Mouse (Mus musculus) heart, adult 18-20 months (tissue): ENCODE data around the gene Ulk3. TPM values are rescaled to one million over a fixed set of nuclear protein-coding genes. Genes with fewer than 3 reads are reported as not detected.

Source experiments
- DNase-seq, 2 experiments: peaks; one replicate each; pipeline ENCODE4 v3.0.0; 2021 to 2022; ENCODE audit warnings: mixed read lengths in 1 of 2
- long read RNA-seq, 2 experiments: library from polyadenylated mRNA; stranded (forward); transcript quantifications; one replicate each; pipeline ENCODE4 v2.0.0; 2021
- total RNA-seq, 2 experiments: library from RNA; stranded (reverse); gene quantifications; 2 replicates each; pipeline ENCODE4 v1.2.3; 2021

Gene Ulk3
- total RNA-seq = 1 to 10 TPM; 8.6 to 9.3 TPM
- long read RNA-seq, experiment 1, partial matches to known transcripts = 0 of 2 reads
- long read RNA-seq, experiment 1, other reads (novel, unspliced or antisense) = 1 of 2 reads
- long read RNA-seq, experiment 2, partial matches to known transcripts = 0 of 2 reads
- long read RNA-seq, experiment 2, other reads (novel, unspliced or antisense) = 1 of 2 reads

DNA sequence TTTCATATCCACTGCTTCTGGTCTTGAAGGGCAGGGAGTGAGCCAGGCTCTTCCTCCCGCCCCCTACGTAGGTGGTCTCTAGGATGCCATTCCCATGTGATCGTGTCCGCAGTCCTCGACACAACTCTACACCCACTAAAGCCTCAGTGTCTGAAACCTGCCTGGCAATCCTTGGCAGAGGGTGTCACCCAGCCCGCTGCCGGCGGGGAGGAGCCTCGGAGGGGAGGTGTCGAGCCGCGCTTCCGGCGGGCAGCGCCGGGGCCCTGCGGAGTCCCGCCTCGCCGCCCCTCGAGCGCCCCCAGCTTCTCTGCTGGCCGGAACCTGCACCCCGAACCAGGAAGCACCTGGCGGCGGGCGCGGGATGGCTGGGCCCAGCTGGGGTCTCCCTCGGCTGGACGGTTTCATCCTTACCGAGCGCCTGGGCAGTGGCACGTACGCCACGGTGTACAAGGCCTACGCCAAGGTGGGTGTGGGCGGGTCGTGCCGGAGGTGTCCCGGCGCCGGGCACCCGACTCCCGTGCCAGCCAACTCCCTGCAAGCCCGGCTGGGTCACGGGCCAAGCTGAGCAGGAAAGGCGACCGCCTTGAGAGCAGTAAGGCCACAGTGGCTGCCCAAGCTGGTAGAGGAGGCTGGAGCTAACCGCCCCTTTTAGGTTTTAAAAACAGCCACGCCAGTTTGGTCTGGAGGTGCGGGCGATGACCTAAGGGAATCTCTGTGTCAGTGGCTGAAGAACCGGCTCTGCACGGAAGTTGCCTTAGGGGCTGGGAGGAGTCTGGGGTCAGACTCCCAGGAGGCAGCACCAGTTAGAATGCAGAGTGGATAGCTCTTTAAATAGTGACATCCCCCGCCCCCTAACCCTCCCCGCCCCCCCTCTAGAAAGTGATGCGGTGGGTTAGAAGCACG, at the start of gene Ulk3:
Gene Ulk3, plus strand, starts transcription at position 229 of the 903 bp plus-strand sequence.
- DNase-seq = peak; percentile 85 to 90

DNA sequence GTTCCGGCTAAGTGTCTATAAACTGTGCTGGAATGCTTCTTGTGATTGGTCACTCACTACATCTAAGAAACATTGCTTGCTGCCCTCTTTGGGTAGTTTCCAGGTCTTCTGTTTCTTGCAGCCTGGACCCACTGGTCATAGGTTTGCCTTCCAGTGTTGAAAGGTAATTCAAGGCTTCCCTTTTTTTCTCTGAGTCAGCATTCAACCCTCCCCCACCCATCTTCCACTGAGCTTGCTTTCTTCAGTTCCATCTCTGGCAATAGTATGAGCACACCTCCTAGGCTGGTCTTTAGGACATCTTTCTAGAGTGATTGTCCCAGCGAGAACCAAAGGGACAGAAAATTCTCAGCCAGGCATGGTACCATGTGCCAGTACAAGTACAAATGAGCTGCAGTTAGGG, 49.7 kb upstream of the Ulk3 start:
- no peak for DNase-seq

DNA sequence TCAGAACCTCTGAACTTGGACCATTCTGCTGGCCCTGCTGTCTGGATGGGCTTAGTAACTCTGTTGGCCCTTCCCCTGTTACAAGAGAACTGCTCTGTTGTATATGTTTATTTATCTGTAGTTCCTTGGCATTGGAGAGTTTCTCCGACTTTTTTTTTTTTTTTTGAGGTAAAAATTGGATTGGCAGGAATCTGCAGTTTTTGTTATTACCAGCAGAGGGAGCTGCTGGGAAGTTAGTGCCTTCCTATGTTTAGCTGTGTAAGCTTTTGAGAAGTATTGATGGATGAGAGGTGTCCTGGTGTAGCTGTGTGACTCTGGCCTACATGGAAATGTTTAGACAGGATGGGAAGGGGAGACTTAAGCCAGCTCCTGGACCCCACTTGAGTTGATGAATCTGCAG, 47.9 kb upstream of the Ulk3 start:
- peak; percentile 60 to 77 for DNase-seq

DNA sequence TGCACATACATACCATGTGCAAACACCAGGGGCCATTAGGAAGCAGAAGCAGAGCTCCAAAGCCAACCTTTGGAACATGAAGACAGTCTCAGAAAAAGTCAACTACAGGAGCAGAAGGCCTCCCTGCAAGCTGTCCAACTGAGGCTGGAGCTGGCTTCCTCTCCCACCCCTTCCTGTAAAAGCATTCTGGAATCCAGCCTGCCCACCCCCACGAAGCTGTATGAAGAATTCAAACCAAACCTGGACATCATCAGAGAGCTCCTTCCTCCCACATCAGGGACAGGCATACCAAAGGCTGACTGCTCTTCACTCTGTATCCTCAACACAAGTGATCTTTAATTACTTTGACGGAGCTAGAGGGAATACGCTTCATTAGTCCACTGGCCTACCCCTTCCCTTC, 45.3 kb upstream of the Ulk3 start:
- no peak for DNase-seq

DNA sequence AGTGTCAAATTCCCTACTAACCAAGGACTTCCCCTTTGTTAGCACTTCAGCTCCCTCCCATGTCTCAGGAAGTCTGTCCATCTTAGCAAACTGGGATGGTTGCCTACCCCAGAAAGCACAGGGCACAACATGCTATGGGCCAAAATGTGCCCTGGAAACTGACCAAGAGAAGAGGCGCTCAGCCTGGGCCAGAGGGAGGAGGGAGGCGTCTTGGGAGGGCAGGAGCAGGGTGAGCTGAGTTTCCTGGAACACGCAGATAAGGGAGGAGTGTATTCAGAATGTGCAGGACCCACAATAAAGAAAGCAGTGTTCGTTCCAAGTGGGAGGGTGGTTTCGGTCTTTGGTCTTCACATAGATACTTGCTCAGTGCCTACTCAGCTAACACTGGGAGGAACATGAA, 42.0 kb upstream of the Ulk3 start:
- peak; percentile 78 to 90 for DNase-seq

DNA sequence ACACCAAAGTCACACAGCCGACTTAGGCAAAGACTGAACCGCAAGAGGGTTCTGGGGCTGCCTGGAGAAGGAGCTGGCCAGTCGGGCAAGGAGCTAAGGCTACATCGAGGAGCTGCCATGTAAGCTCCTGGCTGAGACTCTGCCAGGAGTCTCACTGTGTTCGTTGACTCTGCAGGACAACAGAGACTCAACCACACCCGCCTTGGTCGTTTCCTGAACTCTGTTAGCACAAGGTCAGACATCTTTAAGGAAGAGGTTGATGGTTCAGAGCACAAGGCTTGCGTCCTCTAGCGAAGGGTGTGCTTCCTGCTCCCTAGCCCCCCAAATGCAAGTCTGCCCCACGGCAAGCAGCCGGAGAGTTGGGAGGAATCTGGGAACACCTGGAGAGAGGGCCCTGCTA, 41.4 kb upstream of the Ulk3 start:
- DNase-seq = no peak

DNA sequence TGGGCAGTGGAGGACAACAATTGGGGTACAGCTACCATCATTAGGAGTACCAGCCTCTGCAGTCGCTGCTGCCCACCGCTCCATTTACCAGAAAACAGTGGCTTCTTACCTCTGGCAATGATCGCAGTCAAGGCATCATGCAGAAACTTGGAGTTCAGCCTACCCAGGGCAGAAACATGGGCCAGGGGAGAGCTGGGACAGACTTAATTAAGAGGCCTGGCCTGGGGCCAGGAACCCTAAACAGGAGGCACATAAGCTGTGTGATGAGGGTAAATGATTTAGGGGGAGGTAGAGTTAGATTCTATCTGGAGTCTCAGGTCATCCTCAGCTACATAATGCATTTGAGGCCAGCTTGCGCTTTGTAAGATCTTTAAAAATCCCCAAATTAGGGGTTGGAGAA, 40.1 kb upstream of the Ulk3 start:
- DNase-seq = peak in 1 of 2 experiments; percentile 51

DNA sequence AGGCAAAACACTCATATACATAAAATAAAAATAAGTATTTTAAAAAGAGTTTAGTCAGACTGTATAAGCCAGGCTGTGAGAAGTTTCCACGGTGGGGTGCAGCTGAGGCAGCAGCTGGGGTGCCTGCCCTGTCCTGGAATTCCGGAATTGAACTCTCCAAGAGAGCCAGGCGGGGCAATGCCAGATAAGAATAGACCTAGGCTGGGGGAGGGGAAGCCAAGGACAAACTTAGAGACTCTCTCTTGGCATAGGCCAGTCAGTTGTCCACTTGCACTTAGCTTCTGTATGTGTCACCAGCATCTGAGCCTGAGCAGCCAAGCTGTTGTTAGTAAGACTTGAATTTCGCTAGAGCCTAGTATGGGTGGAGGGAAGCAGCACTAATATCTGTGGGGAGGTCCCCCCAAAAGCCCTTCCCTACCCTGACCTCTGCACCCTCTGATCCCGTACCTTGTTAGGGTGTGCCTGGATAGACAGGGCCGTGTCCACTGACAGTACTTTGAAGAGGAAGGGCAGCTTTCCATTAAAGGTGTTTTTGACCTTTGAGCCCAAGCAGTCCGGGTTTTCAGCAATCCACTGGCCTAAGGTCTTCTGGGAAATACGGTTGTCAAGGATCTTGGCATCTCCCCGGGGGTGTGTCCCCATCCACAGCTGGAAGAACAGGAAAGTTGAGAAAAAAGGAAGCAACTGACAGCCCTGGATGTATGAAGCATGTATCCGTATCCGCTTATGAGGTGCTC, 39.0 kb upstream of the Ulk3 start:
- DNase-seq = peak; percentile 79 to 85

DNA sequence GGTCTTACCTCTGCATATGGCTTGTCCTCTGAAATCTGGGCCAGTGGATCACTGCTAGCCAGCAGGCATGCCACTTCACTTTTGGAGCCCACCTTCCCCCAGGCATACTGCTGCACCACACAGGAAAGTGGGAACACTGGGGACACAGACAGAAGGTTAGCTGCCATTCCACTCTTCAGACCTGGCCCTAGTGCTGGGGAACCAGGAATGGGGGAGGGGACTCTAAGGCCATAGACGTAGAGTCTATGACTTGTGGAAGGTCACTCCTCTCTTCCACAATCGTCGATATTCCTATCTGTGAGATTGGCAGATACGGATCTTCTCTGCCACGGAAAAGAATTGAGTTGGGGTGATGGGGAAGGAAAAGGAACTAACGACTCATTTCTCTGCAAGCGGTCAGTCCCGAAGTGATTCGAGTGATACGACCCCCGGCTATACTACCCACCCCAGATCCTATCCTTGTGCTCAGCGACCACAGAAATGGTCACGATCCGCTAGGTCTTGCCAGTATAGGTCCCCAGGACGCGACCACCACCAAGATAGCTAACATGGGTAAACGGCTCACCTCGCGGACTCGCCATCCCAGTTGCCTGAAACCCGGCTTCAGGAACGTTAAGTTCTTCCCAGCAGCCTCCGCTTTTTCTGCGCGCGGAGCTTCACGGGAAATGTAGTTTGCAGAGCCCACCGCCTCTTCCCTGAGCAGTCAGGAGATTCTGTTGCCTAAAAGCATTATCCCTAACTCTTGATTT, 36.9 kb upstream of the Ulk3 start, which contains the start of gene Mpi:
Gene Mpi, minus strand, starts transcription at position 625 of the 749 bp plus-strand sequence.
- DNase-seq = peak; percentile 74 to 86

DNA sequence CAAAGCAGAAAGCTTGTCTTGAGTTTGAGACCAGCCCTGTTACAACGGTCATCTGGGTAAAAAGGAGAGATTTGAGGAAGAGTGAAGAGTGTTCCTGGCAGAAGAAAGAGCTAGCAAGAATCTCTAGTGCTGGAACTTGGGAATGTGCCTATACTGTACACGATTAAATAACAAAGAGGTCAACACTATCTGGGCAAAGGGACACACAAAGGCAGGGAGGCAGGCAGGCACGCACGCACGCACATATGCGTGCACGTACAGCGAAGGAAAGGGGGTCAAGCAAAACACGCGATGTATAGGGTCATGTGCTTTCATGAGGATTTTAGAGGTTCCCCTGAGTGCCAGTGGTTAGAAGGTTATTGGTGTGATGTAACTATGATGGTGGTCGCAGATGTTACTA, 36.1 kb upstream of the Ulk3 start:
- no peak for DNase-seq

DNA sequence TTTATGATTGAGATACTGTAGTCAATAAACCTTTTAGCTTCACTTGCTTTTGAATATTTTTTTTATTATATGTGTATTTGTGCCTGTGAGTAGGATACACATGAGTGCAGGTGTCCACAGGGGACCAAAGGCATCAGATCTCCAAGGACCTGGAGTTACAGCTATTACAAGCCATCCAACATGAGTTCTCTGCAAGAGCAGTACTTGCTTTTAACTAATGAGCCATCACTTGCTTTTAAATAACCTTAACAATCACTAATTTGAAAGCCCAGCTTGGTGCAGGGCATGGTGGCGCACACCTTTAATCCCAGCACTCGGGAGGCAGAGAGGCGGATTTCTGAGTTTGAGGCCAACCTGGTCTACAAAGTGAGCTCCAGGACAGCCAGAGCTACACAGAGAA, 34.5 kb upstream of the Ulk3 start:
- DNase-seq = no peak

DNA sequence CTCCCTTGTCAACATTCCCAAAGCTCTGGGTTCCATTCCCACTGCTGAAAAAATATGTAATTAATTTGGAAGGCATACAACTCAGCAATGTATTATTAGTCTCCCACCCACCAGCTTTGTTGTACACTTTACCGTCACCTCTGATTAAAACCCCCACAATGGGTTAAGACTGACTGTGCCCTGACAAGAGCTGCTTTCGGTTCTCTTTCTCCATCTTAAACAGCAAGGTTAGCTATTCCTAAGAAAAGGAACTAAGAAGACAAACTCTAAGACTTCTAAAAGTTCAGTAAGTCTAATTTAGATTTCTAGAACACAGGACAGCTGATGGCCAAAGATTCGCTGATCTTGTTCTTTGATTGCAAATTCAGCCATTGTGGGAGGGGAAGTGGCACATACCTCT, 32.0 kb upstream of the Ulk3 start:
- no peak for DNase-seq

DNA sequence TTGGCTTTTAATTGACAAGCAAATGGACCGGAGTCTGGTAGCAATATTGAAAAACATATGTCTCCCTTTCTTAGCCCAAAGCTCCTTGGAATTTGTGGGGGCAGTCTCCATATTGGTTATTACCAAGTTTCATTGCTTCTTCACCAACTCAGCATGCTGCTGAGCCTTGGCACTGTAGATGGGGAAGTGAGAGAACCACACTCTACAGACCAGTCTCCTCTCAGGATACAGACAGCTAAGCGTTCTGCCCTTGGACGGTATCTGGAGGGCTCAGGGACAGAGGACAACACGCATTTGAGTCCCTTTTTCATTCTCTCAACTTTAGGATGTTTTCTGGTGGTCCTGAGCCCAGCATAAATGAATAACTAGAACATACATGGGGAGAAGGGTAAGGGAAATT, 30.6 kb upstream of the Ulk3 start:
- DNase-seq = no peak

DNA sequence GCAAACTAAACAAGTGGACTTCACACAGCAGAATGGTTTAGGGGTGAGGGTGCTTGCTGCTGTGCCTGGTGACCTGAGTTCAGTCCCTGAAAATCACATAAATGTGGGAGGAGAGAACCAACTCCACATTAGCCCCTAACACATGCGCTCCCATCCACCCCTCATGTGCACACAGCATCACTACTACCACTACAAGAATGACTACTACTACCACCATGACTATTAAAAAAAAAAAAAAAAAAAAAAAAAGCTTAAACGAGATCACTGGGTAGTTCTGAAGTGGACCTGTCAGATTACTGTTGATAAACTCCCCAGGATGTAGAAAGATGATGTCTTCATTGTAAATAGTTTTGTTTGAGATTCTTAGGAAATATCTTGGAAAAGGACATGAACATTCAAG, 29.7 kb upstream of the Ulk3 start:
- no peak for DNase-seq

DNA sequence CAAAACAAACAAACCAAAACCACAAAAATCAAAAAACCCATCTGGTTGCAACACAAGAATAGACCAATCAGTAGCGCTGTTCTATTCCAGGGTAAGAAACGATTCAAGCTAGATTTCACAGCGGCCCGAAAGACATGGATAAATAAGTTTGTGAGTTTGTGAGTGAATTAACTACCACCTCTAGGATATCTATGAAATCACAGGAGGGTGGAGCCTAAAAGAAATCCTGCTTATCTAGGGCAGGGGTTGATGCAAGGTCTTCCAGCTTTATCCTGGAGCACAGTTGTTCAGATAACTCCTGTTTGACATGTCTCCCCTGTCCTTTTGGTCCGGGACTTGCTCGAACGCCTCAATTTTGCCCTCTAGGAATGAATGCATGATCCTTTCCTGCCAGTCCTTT, 29.0 kb upstream of the Ulk3 start:
- DNase-seq = no peak

DNA sequence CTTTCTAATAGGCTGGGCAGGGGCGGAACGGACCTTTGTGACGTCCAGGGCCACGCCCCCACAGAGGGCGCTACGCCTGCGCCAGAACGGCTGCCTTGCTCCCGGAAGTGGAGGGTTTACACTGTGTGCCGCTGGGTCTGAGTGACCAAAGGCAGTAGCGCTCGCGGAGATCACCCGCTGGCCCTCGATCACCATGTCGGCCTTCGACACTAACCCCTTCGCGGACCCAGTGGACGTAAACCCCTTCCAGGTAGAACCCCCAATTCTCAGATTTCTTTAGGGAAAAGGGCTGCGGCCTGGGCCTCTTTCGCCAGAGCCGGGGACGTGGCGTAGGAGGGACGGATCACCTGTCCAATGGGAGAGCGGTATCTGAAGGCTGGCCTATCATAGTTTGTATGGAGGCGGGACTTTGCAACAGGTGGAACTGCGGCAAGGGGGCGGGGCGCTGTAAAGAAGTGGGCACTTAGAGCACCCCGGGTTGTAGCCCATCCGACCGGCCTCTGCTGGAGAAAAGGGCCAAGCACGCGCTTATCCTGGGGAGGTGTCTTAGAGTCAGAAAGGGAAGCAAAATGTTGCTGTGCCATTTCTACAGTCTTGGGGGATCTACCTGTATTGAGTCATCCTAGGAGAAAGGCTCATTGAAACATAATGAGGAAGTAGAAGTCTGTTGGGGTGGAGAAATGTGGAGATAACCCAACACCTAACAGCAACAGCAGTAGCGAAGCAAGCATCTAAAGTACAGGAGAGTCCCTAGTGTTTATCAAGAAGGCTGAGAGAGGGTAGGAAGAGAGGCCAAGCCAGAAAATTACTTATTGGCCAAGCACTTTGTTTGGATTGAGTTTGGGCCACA, 28.2 kb upstream of the Ulk3 start, which contains the start of gene Scamp2:
Gene Scamp2, plus strand, starts transcription at position 83 of the 850 bp plus-strand sequence.
- DNase-seq = peak; percentile 96 to 97

DNA sequence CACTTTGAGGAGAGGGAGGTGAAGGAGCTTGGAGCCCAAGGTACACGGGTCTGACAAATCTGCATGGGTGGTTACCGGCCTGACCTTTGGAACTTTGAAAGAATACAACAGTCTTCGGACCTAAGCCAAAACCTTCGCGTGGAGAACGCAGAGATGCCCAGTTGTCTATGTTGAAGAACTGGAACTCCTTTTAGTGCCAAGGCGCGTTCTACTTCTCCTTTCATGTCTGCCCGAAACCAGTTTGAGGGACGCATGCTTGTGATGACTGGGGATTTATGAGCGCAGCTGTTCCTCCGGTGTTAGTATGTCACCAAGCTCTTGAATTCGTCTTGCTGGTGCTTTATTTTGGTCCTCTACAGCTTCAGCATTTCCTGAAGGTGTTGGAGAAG, 27.5 kb upstream of the Ulk3 start:
- peak in 1 of 2 experiments; percentile 49 for DNase-seq

DNA sequence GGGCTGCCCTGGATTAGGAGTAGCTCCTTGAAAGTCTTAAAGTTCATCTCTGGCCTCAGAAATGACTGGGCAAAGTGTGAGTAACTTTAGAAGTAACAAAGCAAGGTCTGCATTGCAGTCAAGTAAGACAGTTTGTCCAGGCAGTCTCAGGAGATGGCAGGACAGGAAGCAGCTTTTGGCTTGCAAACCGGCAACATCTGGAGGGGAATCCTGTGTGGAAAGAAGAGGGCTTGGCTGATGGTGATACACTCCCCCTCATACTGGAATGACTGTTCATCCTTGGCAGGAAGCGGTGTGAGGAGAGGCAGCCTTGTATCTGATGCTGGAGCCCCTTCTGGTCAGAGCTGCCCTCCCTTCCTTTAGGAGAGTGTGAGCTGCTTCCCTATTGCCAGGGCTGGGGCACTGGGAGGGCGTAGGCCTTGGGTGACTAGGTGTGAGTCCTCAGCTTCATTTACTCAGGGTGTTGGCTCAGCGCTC, 26.3 kb upstream of the Ulk3 start:
- DNase-seq = peak; percentile 72 to 81

DNA sequence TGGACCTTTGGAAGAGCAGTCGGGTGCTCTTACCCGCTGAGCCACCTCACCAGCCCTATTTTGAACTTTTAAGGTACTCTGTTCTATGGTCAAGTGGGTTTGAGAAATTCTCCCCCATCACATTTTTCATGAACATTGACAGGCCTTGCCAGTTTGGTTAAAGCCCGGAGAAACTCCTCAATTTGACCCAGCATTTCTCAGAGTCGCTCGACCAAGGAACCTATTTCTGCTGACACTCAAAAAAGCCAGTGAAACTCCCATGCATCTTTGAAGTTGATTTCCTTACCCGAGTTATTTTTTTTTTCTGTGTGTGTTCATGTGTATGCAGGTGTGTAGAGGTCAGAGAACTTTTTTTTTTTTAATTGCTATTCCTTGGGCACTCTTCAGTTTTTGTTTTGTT, 24.6 kb upstream of the Ulk3 start:
- no peak for DNase-seq

DNA sequence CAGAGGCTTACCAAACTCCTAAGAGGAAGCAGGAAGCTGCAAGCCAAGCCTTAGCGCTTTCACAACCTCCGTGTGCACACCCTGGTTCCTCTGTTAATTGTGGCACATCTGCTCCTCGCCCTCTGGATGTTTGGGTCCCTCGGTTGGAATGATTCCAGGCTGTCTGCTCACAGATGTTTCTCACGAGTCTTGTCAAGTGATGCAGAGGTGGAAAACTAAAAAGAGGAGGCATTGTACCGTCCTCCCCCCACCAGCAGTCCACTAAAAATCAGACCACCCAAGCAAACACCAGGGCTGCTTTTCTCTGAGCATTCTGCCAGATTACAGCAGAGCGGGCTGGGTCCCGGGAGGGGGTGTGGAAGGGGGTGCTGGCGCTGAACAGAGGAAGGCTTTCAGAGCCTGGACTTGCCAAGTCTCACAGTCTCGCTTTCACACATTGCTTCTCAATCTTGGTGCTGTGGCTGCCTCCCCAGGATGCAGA, 23.5 kb upstream of the Ulk3 start:
- peak; percentile 64 to 70 for DNase-seq

DNA sequence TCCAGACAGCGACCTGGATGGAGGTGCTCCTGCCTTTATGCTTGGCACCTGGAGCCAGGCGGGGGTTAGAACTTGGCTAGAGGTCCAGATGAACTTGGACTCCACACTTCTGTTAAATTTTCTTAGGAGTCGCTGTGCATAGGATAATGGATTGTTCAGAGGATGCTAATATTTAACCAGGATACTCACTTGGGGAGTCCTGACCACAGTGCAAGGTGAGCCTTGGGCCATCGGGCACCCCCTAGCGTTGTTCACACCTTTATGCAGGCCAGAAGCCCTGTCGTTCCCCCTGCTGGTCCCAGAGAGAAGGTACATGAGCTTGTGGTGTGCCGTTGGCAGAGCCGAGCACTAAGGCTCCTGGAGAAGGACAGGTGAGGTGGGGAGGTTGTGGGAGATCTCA, 22.4 kb upstream of the Ulk3 start:
- DNase-seq = no peak
